Mouse (Mus musculus): ENCODE data around the gene Kprp. TPM values are rescaled to one million over a fixed set of nuclear protein-coding genes. Genes with fewer than 3 reads are reported as not detected.

The Kprp gene
- total RNA-seq (2023): not detected

GRCm38 (mm10) chr3:92827108-92827507, at the start of gene Kprp:
Gene Kprp (minus strand): TSS chr3:92827247.

GRCm38 (mm10) chr3:92870116-92870515, 43.1 kb upstream of the Kprp start, which contains the start of gene 2310050C09Rik:
Gene 2310050C09Rik (minus strand): TSS chr3:92870216.

GRCm38 (mm10) chr3:92851186-92851585, 24.1 kb upstream of the Kprp start, which contains the start of gene Lce1l:
Gene Lce1l (minus strand): TSS chr3:92851286.

GRCm38 (mm10) chr3:92807791-92808190, 19.3 kb downstream of the Kprp start, which contains the start of gene Lce1k:
Gene Lce1k (minus strand): TSS chr3:92807891.

GRCm38 (mm10) chr3:92790414-92790813, 36.6 kb downstream of the Kprp start, which contains the start of gene Lce1j:
Gene Lce1j (minus strand): TSS chr3:92790514.

GRCm38 (mm10) chr3:92778799-92779198, 48.2 kb downstream of the Kprp start, which contains the start of gene Lce1i:
Gene Lce1i (minus strand): TSS chr3:92778899.

Other genes with a start within 250 kb of the Kprp start
- not detected for gene Smcp, start 238.2 kb downstream of the Kprp start, total RNA-seq (2023)
- gene 2210017I01Rik, start 219.8 kb downstream of the Kprp start, total RNA-seq (2023): not detected
- gene Lce6a, start 205.6 kb downstream of the Kprp start, total RNA-seq (2023): not detected
- gene Lce1a1, start 178.9 kb downstream of the Kprp start, total RNA-seq (2023): not detected
- not detected for gene Lce1b, start 170.3 kb downstream of the Kprp start, total RNA-seq (2023)
- gene Lce1a2, start 156.9 kb downstream of the Kprp start, total RNA-seq (2023): not detected
- not detected for gene Lce1c, start 148.0 kb downstream of the Kprp start, total RNA-seq (2023)
- gene Lce1d, start 140.0 kb downstream of the Kprp start, total RNA-seq (2023): not detected
- gene Lce1e, start 118.2 kb downstream of the Kprp start, total RNA-seq (2023): not detected
- gene Lce1f, start 106.9 kb downstream of the Kprp start, total RNA-seq (2023): not detected
- gene Gm38119, start 88.2 kb downstream of the Kprp start, total RNA-seq (2023): not detected
- not detected for gene Lce1g, start 74.9 kb downstream of the Kprp start, total RNA-seq (2023)
- gene Lce1h, start 62.2 kb downstream of the Kprp start, total RNA-seq (2023): not detected
- gene Lce1i, start 48.3 kb downstream of the Kprp start, total RNA-seq (2023): not detected
- gene Lce1j, start 36.7 kb downstream of the Kprp start, total RNA-seq (2023): not detected
- gene Lce1k, start 19.4 kb downstream of the Kprp start, total RNA-seq (2023): not detected
- gene Lce1l, start 24.0 kb upstream of the Kprp start, total RNA-seq (2023): not detected
- gene 2310050C09Rik, start 43.0 kb upstream of the Kprp start, total RNA-seq (2023): not detected
- not detected for gene Lce3a, start 99.0 kb upstream of the Kprp start, total RNA-seq (2023)
- not detected for gene Lce3b, start 105.7 kb upstream of the Kprp start, total RNA-seq (2023)
- gene Lce3c, start 117.2 kb upstream of the Kprp start, total RNA-seq (2023): not detected
- gene Lce3d, start 130.1 kb upstream of the Kprp start, total RNA-seq (2023): not detected
- gene Lce3e, start 139.8 kb upstream of the Kprp start, total RNA-seq (2023): not detected
- gene Lce3f, start 165.0 kb upstream of the Kprp start, total RNA-seq (2023): not detected
- gene Crct1, start 188.4 kb upstream of the Kprp start, total RNA-seq (2023): not detected
- not detected for gene Lce1m, start 191.8 kb upstream of the Kprp start, total RNA-seq (2023)
- gene Gm4858, start 241.6 kb upstream of the Kprp start, total RNA-seq (2023): not detected

Data from T-cell, adult 66 days (primary cell).